ENCODE assay signal across 18 mouse cellular contexts in genomic region chr19:41651967-41652366, GRCm38 (mm10).
DNase-seq lines count a peak whose midpoint lies in the region; ATAC-seq lines count a peak whose summit lies in the region.
"Had no signal": no experiment of that assay in that cellular context is flagged by ENCODE, and none has a peak within 500 bp of the region (broad histone marks: within the 10 kb centered on the region; RNA-seq: fewer than 3 reads in every experiment).

No protein-coding gene starts in this region.

- H3K4me2 ChIP-seq in forebrain, embryonic 11.5 days (ENCODE audit: low read depth, low read length, severe bottlenecking): no peak overlapping the region
- H3K4me2 ChIP-seq in forebrain, embryonic 15.5 days (replicated peaks): no peak overlapping the region
- H3K4me2 ChIP-seq in midbrain, embryonic 12.5 days (replicated peaks): 0 out of 2 replicates have a peak overlapping the region, but pooled peaks have one; percentile 0
- H3K4me2 ChIP-seq in heart, embryonic 12.5 days: no peak overlapping the region
- H3K4me2 ChIP-seq: lung, embryonic 15.5 days had no signal

- H3K36me3 ChIP-seq in forebrain, embryonic 11.5 days (ENCODE audit: control insufficient read depth, insufficient read depth, low read length): no peaks in the 10 kb centered on the region
- H3K36me3 ChIP-seq in forebrain, embryonic 10.5 days (replicated peaks): no peaks in the 10 kb centered on the region
- no peaks in the 10 kb centered on the region for H3K36me3 ChIP-seq in forebrain, embryonic 15.5 days
- H3K36me3 ChIP-seq in midbrain, embryonic 12.5 days: no peaks in the 10 kb centered on the region
- H3K36me3 ChIP-seq in heart, embryonic 12.5 days: no peaks in the 10 kb centered on the region
- H3K36me3 ChIP-seq: embryonic facial prominence, embryonic 10.5 days; G1E; heart, embryonic 10.5 days; lung, embryonic 15.5 days had no signal

- no peak overlapping the region for H3K4me3 ChIP-seq in forebrain, embryonic 11.5 days (ENCODE audit: low read depth, low read length)
- no peak overlapping the region for H3K4me3 ChIP-seq in forebrain, embryonic 10.5 days
- H3K4me3 ChIP-seq in forebrain, embryonic 15.5 days: no peak overlapping the region
- H3K4me3 ChIP-seq in midbrain, embryonic 12.5 days: no peak overlapping the region
- no peak overlapping the region for H3K4me3 ChIP-seq in heart, embryonic 12.5 days
- H3K4me3 ChIP-seq: embryonic facial prominence, embryonic 10.5 days; heart, embryonic 10.5 days; lung, embryonic 15.5 days had no signal

- peak; percentile 45; the same call in 1 of the 2 replicates for ATAC-seq in forebrain, embryonic 11.5 days (replicated peaks; ENCODE audit: low FRiP score)
- ATAC-seq in forebrain, embryonic 15.5 days (replicated peaks): peak; percentile 64
- ATAC-seq in midbrain, embryonic 12.5 days (ENCODE audit: low FRiP score, low read depth): peak; percentile 59
- no peak for ATAC-seq in heart, embryonic 12.5 days (ENCODE audit: insufficient number of reproducible peaks, low FRiP score)

- H3K4me1 ChIP-seq in forebrain, embryonic 11.5 days (replicated peaks; ENCODE audit: control insufficient read depth, insufficient read depth, low read length): peaks cover 10% of the 10 kb centered on the region; the same call in 1 of the 2 replicates
- peaks cover 60% of the 10 kb centered on the region for H3K4me1 ChIP-seq in forebrain, embryonic 10.5 days
- peaks cover 48% of the 10 kb centered on the region for H3K4me1 ChIP-seq in forebrain, embryonic 15.5 days
- peaks cover 56% of the 10 kb centered on the region for H3K4me1 ChIP-seq in midbrain, embryonic 12.5 days
- no peaks in the 10 kb centered on the region for H3K4me1 ChIP-seq in heart, embryonic 12.5 days (replicated peaks)
- H3K4me1 ChIP-seq: lung, embryonic 15.5 days had no signal

- H3K9ac ChIP-seq in forebrain, embryonic 11.5 days (ENCODE audit: low read length): no peak overlapping the region
- H3K9ac ChIP-seq in forebrain, embryonic 15.5 days (replicated peaks): no peak overlapping the region
- H3K9ac ChIP-seq in midbrain, embryonic 12.5 days (replicated peaks): no peak overlapping the region
- no peak overlapping the region for H3K9ac ChIP-seq in heart, embryonic 12.5 days
- H3K9ac ChIP-seq: lung, embryonic 15.5 days had no signal

- no peak for DNase-seq in forebrain, embryonic 11.5 days (ENCODE audit: low spot score)
- no peak for DNase-seq in forebrain, embryonic 10.5 days (ENCODE audit: extremely low spot score, low spot score)
- peak; percentile 61 for DNase-seq in Muller cell, postnatal 12 days (ENCODE audit: inconsistent ontology term)
- no peak for DNase-seq in urinary bladder, postnatal 4 days (ENCODE audit: low spot score in 2 of 2)
- DNase-seq: adrenal gland, postnatal 36 days; cerebellum, adult 18-20 months; gastrocnemius, postnatal 10 days; heart, postnatal 4 days; kidney, adult 2 months; retina, postnatal 1 day; thymus, postnatal 36 days had no signal

- no peak overlapping the region for H3K27ac ChIP-seq in forebrain, embryonic 11.5 days (ENCODE audit: low read depth, low read length)
- H3K27ac ChIP-seq in forebrain, embryonic 10.5 days: no peak overlapping the region
- no peak overlapping the region for H3K27ac ChIP-seq in forebrain, embryonic 15.5 days (replicated peaks)
- peak overlapping the region; percentile 35; the same call in 1 of the 2 replicates for H3K27ac ChIP-seq in midbrain, embryonic 12.5 days (replicated peaks)
- H3K27ac ChIP-seq in heart, embryonic 12.5 days (ENCODE audit: poor library complexity, severe bottlenecking): no peak overlapping the region
- H3K27ac ChIP-seq: embryonic facial prominence, embryonic 10.5 days; heart, embryonic 10.5 days; lung, embryonic 15.5 days had no signal

- no peaks in the 10 kb centered on the region for H3K9me3 ChIP-seq in forebrain, embryonic 11.5 days (ENCODE audit: control insufficient read depth, low read length)
- no peaks in the 10 kb centered on the region for H3K9me3 ChIP-seq in forebrain, embryonic 10.5 days
- no peaks in the 10 kb centered on the region for H3K9me3 ChIP-seq in forebrain, embryonic 15.5 days
- H3K9me3 ChIP-seq in midbrain, embryonic 12.5 days: no peaks in the 10 kb centered on the region
- no peaks in the 10 kb centered on the region for H3K9me3 ChIP-seq in heart, embryonic 12.5 days (replicated peaks)
- H3K9me3 ChIP-seq: embryonic facial prominence, embryonic 10.5 days; G1E; heart, embryonic 10.5 days; lung, embryonic 15.5 days had no signal

- WGBS in forebrain, embryonic 11.5 days: 21% methylated on average over 10 of the region's 10 CpGs
- WGBS in forebrain, embryonic 10.5 days: 34% methylated on average over 10 of the region's 10 CpGs
- 9% methylated on average over 10 of the region's 10 CpGs for WGBS in forebrain, embryonic 15.5 days
- 20% methylated on average over 10 of the region's 10 CpGs for WGBS in midbrain, embryonic 12.5 days
- 39% methylated on average over 10 of the region's 10 CpGs for WGBS in heart, embryonic 12.5 days

- H3K27me3 ChIP-seq in forebrain, embryonic 11.5 days (ENCODE audit: control insufficient read depth, insufficient read depth, low read length): peaks cover 6% of the 10 kb centered on the region; the same call in 1 of the 2 replicates
- peaks cover 93% of the 10 kb centered on the region for H3K27me3 ChIP-seq in forebrain, embryonic 10.5 days (ENCODE audit: poor library complexity, severe bottlenecking)
- H3K27me3 ChIP-seq in forebrain, embryonic 15.5 days: no peaks in the 10 kb centered on the region
- H3K27me3 ChIP-seq in midbrain, embryonic 12.5 days: peaks cover 69% of the 10 kb centered on the region
- H3K27me3 ChIP-seq in heart, embryonic 12.5 days (replicated peaks): peaks cover 84% of the 10 kb centered on the region
